In the genomic region with DNA sequence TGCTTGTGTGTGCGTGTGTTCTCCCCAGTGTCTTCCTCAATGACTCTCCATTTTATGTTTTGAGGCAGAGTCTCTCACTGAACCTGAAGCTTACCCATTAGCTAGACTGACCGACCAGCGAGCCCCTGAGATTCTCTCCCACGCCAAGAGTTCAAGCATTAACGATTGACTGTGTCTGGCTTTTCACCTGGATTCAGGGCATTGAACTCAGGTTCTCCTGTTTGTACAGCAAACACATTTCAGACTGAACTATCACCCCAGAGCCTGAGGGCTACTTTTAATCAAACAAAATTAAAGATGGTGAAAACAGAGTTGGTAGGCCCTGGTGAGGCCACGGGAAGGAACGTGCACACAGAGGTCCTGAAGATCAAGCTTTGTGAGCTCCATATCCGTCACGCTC, we compare ENCODE assay signal across 24 mouse cellular contexts.
"Had no signal": no experiment of that assay in that cellular context is flagged by ENCODE, and none has a peak within 500 bp of the region (broad histone marks: within the 10 kb centered on the region; RNA-seq: fewer than 3 reads in every experiment).

No protein-coding gene starts in this region.

- H3K27me3 ChIP-seq: heart, embryonic 13.5 days; heart, embryonic 15.5 days; hindbrain, embryonic 13.5 days; hindbrain, embryonic 15.5 days; kidney, embryonic 15.5 days; limb, embryonic 13.5 days; limb, embryonic 15.5 days had no signal

- ATAC-seq: forebrain, postnatal 0 days; hindbrain, postnatal 0 days; intestine, embryonic 16.5 days had no signal

- H3K27ac ChIP-seq: heart, adult 2 months; heart, embryonic 13.5 days; heart, embryonic 15.5 days; hindbrain, embryonic 13.5 days; hindbrain, embryonic 15.5 days; hindbrain, postnatal 0 days; kidney, embryonic 15.5 days; kidney, postnatal 0 days; limb, embryonic 13.5 days; limb, embryonic 15.5 days; liver, embryonic 14.5 days had no signal

- H3K4me3 ChIP-seq: heart, adult 2 months; heart, embryonic 13.5 days; heart, embryonic 15.5 days; hindbrain, embryonic 13.5 days; hindbrain, embryonic 15.5 days; kidney, embryonic 15.5 days; limb, embryonic 13.5 days; limb, embryonic 15.5 days had no signal

- DNase-seq: forebrain, postnatal 0 days; gastrocnemius, postnatal 14 days; gastrocnemius, postnatal 36 days; heart, adult 11 months; heart, adult 2 months; heart, postnatal 14 days; heart, postnatal 36 days; kidney, adult 11 months; kidney, postnatal 36 days; layer of hippocampus, adult 9-11 months; layer of hippocampus, postnatal 36 days; left cerebral cortex, postnatal 4 days had no signal

- H3K9ac ChIP-seq: forebrain, postnatal 0 days; heart, embryonic 13.5 days; heart, embryonic 15.5 days; hindbrain, embryonic 13.5 days; hindbrain, embryonic 15.5 days; kidney, embryonic 15.5 days; limb, embryonic 13.5 days; limb, embryonic 15.5 days; liver, embryonic 14.5 days had no signal

- H3K36me3 ChIP-seq: heart, embryonic 13.5 days; heart, embryonic 15.5 days; hindbrain, embryonic 13.5 days; hindbrain, embryonic 15.5 days; kidney, embryonic 15.5 days; limb, embryonic 13.5 days; limb, embryonic 15.5 days had no signal

- H3K9me3 ChIP-seq: heart, embryonic 13.5 days; hindbrain, embryonic 13.5 days; kidney, embryonic 15.5 days; limb, embryonic 13.5 days; limb, embryonic 15.5 days had no signal

- H3K4me2 ChIP-seq: heart, embryonic 11.5 days; heart, embryonic 13.5 days; heart, embryonic 15.5 days; hindbrain, embryonic 13.5 days; hindbrain, embryonic 15.5 days; kidney, embryonic 15.5 days; limb, embryonic 13.5 days; limb, embryonic 15.5 days had no signal

- H3K4me1 ChIP-seq: heart, embryonic 13.5 days; heart, embryonic 15.5 days; hindbrain, embryonic 13.5 days; hindbrain, embryonic 15.5 days; kidney, embryonic 15.5 days; limb, embryonic 15.5 days had no signal
